Mouse (Mus musculus): ENCODE results near the gene Rrm2.
A peak's percentile ranks its signal among the peaks of the same experiment; 100 is the strongest.
"Not testable (repeated sequence)": the region's sequence is repeated elsewhere in the genome, so short reads cannot be mapped to it uniquely, and the experiment has no call there.

- peak; percentile 17; the same call in 1 of the 2 replicates for TF ChIP-seq CTCF (IDR thresholded peaks at IDR 0.05; ENCODE audit: extremely low read depth, insufficient read depth, low read length)
- not testable (repeated sequence) for TF ChIP-seq POLR2A (IDR thresholded peaks at IDR 0.05; ENCODE audit: extremely low read depth, insufficient read depth, low read length)
Measured at GRCm38 (mm10) chr12:24741535-24741934, 33.5 kb downstream of the Rrm2 start.
